Mouse (Mus musculus) urinary bladder, postnatal 14 days (tissue): ENCODE data around the gene Tns1.
A peak's percentile ranks its signal among the peaks of the same experiment; 100 is the strongest.

Experiments
- DNase-seq: peaks from one replicate; pipeline ENCODE4 v3.0.0; 2021; ENCODE audit warnings: low spot score

Tns1 gene

DNA sequence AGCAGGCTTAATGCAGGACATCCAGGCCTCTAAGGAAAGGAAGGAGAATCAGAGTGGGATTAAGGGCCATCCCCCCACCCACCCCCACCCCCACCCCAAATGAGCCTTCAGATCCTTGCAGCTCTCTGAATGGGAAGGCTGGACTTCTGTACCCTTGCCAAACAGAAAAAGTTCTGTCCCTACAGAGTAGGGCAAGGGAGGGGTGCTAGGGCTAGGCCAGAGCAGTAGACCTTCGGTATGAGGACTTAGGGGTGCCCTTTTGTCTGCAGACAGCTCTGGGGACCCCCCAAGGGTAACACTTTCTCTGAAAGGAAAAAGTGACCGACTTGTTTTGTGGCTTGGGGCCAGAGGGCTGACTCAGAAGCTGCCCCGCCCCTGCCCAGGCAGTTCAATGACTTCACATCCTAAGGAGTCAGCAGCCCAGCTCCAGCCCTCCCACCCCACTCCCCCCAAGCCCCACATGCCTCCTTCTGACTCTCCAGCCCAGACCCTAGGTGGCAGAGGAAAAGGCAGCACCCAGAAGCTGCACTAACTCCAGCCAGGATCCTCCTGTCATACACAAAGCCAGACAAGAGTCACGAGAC is 168.9 kb downstream of the Tns1 start:
- DNase-seq, result peak; percentile 73

DNA sequence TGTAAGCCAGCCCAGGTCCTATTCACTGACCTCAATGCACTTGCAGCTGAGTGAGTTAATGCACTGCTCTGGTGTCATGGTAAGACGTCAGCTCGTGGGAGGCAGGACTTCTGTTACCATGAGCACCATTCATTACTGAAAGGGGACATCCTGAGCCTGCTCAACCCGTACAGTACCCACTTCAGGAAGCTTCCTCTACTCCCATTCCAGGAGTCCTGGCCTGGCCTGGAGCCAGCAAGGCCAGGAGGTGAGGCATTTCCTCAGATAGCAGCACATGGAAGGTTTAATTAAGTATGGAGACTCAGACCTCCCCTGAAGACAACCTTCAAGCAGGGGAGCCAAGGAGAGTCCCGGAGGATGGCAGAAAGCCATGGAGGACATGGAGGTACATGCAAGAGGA is 169.6 kb downstream of the Tns1 start:
- DNase-seq, result no peak

DNA sequence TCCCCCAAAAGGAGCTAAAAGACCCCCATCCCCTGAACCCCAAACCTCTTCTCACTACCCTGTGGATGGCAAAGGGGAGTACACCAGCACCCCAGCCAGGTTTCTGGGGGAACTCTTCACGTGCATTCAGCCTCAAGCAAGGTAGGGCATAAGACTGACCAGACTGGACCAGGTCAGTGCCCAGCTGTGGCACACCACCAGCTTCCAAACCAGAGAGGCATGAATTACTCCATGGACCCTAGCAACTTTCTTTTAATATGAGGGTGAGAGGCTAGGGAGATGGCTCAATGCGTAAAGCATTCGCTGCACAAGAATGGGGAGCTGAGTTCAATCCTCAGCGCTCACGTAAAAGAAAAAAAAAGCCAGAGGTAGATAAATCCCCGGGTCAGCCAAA is 170.2 kb downstream of the Tns1 start:
- DNase-seq, result no peak

DNA sequence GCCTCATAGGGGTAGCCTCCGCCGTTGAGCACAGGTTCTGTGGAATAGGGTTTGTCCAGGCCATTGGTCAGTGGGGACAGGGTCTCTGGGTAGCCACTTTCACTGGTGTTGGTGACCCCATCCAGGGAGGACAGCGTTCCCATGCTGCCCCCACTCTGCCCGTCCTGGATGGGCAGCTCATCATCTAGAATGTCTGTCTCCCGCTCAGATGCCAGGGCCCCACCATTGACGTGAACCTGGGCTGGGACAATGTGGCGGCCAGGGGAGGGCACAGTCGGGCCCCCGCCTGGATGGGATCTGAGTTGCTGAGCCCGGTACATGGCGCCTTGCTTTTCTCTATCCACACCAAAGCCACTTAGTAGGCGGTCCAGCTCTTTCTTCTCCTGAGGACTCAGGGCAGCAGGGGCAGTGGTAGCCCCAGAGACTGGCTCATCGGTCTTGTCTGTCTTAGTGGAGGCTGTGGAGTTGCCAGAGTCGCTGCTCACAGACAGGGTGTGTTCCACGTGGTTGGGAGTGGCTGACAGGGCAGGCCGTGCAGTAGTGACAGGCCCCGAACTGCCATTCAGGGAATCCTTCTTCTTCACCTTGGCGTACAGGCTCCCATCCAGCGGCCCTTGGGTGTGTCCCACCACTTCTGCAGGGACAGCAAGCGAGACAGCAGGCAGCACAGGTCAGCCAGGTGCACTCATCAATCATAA is 170.8 kb downstream of the Tns1 start:
- no peak for DNase-seq

DNA sequence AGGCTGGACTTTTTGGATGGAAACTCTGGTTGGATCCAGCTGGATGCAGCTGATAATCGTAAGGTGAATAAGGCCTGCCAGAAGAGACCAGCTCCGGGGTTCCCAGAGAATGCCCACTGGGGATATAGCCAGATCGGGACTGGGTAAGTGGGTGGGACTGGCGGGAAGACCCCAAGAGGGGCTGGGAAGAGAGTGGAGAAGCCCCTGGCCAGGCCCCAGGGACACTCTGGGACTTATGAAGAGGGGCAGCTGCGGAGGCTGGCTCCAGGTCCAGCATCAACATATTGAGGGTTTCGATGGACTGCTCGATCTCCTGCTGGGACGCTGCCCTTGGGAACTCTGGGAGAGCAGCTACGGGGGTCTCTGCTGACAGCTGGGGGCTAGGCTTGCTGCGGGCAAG is 171.7 kb downstream of the Tns1 start:
- DNase-seq, result no peak

DNA sequence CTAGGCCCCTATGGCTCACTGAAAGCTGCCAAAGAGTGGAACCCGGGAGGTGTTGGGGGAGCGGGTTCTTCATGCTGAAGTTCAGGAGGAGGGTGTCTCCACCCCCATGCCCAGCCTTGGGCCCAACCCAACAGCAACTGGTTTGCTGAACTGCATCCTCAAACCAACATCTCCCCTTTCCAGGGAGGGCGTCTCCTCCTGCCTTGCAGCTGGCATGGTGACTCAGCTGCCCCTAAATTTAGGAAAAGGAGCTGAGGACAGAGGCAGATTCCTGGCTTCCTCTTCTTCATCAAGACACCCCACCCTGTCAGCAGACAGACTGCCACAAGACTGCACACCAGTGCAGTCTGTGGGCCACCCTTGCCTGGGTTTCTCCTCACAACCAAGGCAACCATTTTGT is 173.1 kb downstream of the Tns1 start:
- no peak for DNase-seq

DNA sequence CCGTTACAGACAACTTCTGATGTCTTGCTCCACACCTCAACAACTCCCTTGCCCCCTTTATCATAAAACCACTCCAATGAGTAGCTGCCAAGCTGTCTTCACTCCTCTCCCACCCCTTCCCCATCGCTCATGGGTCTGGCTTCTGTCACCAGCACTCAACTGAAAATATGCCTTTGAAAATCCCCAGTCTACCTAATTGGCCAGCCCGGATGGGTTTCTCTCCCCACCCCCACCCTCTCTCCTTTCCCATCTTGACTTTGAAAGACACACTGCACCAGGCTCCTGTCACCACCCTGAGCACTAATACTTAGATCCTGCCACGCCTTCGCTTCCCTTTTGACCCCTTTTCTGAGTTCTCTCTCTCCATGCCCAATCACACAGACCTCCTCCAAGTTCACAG is 175.5 kb downstream of the Tns1 start:
- DNase-seq, result no peak

DNA sequence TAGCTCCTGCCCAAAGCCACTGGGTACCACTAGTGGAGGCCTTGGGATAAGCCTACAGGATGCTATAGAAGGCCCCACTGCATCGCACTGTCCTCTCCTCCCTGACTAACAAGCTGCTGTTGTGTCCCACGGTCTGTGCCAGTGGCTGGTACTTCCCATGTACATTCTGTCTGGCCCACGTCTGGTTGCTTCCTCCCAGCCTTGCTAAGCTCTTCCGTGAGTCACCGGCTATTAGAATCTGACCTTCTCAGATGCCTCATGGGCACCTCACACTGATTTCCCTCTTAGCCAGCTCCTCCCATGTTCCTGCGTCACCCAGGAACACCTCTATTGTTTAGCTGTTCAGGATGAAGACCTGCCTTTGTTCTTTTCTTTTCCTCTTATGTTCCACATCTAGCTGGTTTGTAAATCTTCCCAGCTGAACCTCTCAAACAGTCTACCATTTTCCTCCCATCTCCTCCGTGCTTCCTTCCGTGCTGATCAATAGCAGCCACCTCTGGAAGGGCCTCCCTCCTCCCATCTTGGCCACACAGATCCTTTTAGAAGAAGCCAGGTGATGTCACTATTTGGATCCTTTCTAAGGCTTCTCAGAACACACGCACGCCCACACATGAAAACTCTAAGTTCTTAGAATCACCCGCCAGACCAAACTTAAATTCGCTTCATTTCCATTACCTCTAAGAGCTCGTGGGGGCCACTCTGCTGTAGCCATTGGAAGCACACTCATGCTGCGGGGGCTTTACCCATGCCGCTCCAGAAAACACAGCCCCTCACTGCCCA is 176.5 kb downstream of the Tns1 start:
- no peak for DNase-seq

DNA sequence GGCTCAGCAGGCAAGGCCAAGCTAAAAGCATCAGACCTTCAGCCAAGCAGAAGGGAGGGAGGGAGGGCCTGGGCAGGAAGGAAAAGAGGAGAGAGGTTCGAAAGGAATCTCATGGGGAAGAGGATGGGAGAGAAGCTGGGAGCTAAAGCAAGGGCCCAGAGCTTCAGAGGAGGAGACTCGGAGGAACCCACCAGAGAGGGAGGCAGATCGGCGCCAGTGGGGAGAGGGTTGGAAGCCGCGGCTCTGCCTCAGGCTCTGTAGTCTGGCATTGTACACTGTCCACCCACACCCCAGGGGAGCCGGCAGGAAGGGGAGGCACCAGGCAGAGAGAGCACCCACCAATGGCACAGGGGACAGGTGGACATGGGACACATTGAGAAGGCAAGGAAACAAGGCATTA is 177.5 kb downstream of the Tns1 start:
- no peak for DNase-seq

DNA sequence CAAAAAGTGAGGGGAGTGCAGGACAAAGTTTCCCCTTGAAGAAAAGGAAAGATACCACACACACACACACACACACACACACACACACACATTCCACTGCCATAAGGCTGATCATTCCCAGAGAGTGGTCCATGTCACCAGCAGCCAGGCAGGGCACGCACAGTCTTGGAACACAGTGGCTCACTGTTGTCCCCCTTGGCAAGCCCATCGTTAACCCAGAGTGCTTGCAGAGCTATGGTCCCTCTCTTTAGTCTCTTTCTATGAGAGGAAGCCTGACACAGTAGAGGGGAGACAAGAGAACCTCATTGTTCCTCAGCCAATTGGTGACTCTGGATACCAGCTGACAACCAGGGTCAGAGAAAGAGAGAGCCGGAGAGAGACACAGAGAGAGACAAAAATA is 179.9 kb downstream of the Tns1 start:
- no peak for DNase-seq

DNA sequence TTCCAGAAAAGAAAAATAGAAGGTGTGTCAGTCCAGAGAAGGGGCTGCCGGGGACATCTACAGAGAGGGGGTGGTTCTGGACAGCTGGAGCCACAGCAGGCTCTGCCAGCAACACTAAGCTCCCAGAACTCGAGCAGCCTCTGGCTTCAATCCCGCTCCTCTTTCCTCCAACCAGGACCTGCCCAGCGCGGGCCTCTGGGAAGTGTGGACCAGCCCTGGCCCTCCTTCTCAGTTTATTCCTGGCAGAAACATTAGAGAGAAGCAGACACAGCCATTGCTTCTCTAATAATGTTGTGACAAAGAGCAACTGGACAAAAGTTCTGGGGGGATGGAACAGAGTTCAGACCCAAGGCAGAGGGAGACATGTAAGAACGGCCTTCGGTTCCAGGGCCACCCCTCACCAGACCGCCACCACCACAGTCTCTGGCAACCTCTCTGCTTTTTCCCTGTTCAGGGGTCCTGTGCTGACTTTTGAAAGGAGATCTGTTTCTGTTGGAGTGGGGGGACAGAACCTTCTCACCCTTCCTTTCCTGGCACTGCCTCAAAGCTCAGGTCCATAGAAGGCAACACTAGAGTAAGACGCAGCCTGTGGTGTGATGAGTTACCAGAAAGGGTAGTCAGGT is 180.5 kb downstream of the Tns1 start:
- peak; percentile 76 for DNase-seq

DNA sequence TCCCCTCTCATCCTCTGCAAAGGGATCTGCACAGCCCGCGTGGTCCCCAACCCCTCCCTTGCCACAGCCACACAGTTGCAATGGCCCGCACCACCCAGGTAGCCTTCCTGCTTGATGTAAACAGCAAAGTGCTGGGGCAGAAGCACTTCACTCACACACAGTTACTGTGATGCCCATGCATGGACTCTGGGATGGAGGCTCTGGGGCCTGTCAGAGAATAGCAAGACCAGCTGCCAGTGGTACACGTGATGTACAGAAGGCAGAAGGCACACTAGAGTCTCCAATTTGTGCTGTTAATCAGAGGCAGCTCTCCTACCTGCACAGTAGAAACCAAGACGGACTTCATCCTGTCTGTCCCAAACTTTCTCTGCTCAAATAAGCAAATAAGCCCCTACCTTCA is 181.0 kb downstream of the Tns1 start:
- no peak for DNase-seq

DNA sequence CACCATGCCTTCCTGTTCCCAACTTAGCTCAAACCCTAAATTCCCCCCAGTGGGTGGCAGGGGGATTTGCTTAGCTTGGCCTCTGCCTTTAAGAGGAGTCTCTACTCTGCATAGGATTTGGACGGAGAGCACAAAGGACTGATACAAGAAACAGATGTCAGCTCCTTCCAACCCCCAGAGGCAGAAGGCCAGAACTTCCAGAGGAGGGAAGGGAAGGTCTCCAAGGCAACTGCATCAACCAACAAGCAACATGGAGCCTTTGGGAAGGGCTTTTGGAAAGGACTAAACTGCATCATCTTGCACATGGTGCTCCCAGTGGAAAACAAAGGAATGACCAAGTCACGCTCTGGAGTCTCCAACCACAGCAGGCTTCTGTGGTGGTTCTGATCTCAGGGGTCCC is 182.0 kb downstream of the Tns1 start:
- peak; percentile 51 for DNase-seq

DNA sequence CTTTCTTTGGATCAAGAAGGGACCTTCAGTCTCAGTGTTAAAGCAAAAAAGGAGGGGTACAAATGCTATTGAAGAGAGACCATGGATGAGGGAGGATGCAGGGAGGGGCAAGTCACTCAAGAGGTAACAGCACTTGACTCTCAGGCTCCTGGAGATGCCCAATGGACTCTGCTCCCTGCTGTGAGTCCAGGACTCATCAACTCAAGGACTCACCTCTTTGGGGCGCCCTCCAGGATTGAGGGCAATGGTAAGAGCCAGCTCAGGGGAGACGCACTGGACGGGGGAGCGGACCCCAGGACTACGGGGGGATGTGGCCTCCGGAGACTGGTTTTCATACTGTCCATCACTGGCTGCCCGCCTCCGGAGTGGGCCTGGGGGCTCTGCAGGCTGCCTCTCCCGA is 182.6 kb downstream of the Tns1 start:
- no peak for DNase-seq

DNA sequence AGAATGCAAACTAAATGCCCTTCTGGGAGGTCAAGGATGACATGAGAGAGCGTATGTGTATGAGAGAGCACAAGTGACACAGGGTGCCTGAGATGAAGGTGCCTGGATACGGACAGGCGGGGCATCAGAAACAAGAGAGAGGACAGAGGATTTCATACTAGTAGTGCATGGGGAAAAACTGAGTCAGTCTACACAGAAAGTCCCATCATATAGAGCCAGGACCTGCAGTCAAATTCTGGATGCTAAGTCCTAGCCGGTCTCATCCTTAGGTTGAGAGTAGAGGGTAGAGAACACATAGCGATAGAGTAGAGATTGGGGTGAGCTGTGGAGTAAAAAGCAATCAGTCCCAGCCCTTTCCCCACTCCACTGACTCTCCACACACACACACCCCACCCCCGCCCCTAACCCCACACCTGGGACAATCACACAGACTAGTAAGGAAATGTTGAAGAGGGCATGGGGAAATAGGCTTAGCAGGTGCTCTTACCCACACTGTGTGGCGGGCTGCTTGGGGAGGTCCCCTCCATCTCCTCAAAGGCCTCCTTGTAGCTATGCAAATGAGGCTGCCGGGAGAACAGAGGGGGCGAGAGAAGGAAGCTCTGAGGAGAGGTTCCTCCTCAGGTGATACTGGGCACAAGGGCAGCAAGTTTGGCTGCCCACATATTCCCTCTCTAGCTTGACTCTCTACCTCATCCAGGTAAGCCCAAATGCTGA is 183.6 kb downstream of the Tns1 start:
- DNase-seq, result no peak

DNA sequence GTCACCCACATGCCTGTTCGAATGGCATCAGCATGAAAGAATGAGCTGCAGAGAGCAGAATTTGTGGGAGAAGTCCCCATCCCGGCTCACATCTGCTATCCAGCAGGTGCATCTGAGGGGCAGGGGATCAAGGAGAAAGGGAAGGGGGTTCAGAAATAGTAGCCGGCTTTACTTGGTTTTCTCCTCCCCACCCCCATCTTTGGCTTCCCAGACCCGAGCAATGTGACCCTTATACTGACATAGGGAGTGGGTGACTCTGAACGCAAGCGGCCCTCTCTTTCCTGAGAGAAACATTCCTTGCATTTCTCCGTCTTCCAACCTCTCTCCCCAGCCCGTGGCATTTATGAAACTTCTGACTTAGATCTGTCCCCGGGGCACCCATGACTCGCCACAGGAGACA is 185.7 kb downstream of the Tns1 start:
- DNase-seq, result no peak

DNA sequence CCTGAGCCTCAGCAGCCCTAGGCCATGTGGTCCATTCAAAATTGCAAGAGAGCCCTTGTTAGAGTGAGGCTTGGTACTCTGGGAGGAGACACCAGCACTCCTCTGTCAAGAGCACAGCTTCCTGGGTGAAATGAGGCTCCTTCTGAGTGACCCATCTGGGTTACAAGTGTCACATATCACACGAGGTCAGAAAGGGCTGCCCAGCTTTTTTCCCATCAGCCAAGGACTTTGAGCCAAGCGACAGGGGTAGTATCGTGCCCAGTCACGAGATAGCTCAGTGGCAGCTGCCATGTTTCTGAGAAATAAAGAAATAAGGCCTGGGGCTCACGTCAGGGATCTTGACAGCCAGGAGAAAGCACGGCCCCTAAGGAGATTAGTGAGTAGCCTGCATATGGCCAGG is 186.4 kb downstream of the Tns1 start:
- no peak for DNase-seq

DNA sequence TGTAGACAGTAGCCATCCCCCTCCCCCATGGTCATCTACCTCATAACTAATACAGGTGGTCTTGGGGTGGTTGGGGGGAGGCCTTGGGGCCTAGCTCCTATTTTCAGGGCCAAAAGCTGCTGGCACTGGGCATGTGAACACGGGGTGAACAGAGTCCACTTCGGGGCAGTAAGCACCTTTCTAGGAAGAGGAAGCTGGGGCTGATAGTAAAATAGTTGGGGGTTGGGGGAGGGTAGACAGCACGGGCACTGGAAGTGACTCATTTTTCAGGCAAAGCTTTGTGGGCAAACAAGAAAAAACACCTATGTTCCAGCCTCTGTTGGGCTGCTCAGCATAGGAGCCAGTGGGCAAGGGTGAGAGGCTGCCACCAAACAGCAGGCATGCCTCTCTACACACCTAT is 187.7 kb downstream of the Tns1 start:
- no peak for DNase-seq

DNA sequence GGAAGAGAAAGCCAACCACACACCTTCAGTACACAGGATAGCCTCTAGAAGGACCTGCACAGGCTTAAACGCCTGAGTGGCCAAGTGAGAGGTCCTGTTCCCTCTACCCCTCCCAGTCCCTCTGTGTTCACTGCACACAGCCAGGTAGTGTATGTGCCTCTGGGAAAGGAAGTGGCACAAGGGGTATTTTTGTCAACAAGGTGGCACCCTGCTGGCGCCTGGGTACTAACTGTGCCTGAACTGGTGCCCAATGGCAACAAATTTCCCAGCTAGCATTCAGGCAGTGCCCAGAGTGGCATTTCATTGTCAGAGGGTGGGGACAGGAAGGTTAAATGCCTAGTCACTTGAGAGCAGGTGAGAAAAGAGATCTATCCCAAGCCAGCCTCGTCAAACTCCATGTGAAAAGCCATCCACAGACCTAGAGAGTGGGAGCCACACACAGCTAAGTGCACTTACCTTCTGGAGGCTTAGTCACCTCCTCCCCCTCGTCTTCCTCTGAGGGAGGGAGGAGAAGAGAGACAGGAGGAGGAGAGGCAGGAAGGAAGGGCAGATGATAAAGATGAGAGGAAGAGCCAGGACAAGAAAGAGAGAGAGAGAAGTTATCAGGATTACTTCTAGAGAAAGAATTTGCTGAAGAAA is 188.7 kb downstream of the Tns1 start:
- DNase-seq, result no peak

DNA sequence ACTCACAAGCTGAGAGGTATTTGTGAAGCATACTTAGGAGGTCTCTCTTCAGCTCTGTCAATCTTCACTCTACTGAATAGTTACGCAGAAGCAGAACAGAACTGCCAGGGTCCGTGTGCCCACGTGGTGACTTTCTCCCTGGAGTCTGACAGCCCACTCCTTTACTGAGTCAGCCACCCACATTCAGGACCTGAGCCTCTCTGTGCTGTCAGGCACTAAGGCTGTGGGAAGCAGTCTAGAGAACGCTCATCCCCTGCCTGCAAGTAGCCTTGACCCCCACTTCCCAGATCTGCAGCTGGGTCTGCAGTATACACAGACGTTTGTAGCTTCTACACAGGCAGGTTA is 191.1 kb downstream of the Tns1 start:
- no peak for DNase-seq

DNA sequence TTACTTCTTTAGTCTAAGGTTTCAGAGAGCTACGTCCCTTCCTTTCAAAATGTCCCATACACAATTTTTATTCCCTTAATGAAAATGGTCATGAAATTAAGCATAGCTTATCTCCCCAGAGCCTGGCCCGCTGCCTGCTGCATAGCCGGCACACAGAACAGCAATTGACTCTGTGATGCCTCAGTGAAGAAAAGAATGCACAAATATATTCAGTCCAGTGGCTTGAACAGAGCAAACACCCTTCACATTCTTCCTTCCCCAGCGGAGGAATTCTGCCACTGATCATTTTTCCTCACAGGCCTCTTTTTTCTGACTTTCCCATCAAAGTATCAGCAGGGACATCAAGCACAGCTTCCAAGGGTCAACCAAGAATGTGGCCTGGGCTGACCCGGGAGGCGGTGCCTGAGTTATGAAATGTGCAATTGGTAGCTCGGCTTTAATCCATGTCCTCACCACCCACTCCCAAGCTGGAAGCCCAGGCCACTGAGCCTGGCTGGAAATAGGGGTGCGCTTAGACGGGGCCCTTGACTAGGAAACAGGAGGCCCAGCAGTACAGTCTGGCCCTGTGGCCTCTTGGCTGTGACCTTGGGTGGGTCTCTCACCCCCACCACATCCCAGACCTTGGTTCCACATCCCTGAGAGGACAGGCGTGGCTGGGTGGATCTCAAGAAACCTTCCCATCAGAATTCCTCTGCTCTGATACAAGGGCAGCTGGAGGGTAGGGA is 191.7 kb downstream of the Tns1 start:
- DNase-seq, result peak; percentile 41
